Mouse (Mus musculus): ENCODE results near the gene Spdya. TPM values are rescaled to one million over a fixed set of nuclear protein-coding genes. Genes with fewer than 3 reads are reported as not detected.

The Spdya gene
- polyA plus RNA-seq, 1 experiment from 2014 or later = 1.9 TPM

- H3K9ac ChIP-seq (ENCODE audit: low read depth, low read length) = peak overlapping the region; percentile 89
- no peaks in the 10 kb centered on the region for H3K9me3 ChIP-seq (replicated peaks; ENCODE audit: control insufficient read depth, low read length, poor library complexity, severe bottlenecking)
- WGBS = 9% methylated on average over 6 of the region's 6 CpGs
- peak; percentile 57 for ATAC-seq
- H3K36me3 ChIP-seq (ENCODE audit: control insufficient read depth, insufficient read depth, low read length) = no peaks in the 10 kb centered on the region
- H3K27ac ChIP-seq (ENCODE audit: low read length) = peak overlapping the region; percentile 74
- peaks cover 4% of the 10 kb centered on the region for H3K27me3 ChIP-seq (ENCODE audit: control insufficient read depth, insufficient read depth, low read depth, low read length)
- peaks cover 9% of the 10 kb centered on the region for H3K4me1 ChIP-seq (ENCODE audit: control insufficient read depth, insufficient read depth, low read length)
- H3K4me3 ChIP-seq (ENCODE audit: low read depth, low read length) = peak overlapping the region; percentile 88
- H3K4me2 ChIP-seq (ENCODE audit: low read length) = peak overlapping the region; percentile 95
These were observed 511 bp upstream of the Spdya start for GRCm38 (mm10) chr17:71551350-71551749.

DNA sequence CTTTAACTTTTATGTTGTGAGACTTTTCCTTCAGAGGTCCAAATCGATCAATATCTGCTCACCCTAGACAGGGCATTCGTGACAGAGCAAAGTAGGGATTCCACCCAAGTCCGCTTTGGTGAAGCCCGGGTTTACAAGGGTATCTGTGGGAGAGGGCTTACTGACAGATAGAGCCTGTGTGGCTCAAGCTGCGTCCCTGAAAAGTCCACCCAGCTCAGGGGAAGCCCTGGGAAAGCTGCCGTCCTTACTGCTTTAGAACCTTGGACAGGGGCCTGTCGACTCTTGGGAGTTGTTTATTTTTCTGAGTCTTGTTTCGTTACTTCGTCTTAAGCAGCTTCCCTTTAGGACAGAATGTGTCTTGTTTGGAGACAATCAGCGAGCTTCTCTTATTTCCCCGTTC, 1.0 kb downstream of the Spdya start:
- WGBS = 13% methylated on average over 11 of the region's 11 CpGs

GRCm38 (mm10) chr17:71561631-71562030, 9.8 kb downstream of the Spdya start:
- H3K27me3 ChIP-seq (ENCODE audit: control insufficient read depth, insufficient read depth, low read depth, low read length) = no peaks in the 10 kb centered on the region
- H3K27ac ChIP-seq (ENCODE audit: low read length) = no peak overlapping the region
- H3K4me2 ChIP-seq (ENCODE audit: low read length) = no peak overlapping the region
- no peak for ATAC-seq
- no peak overlapping the region for H3K4me3 ChIP-seq (ENCODE audit: low read depth, low read length)
- no peaks in the 10 kb centered on the region for H3K9me3 ChIP-seq (replicated peaks; ENCODE audit: control insufficient read depth, low read length, poor library complexity, severe bottlenecking)
- no peaks in the 10 kb centered on the region for H3K4me1 ChIP-seq (ENCODE audit: control insufficient read depth, insufficient read depth, low read length)
- H3K36me3 ChIP-seq (ENCODE audit: control insufficient read depth, insufficient read depth, low read length) = no peaks in the 10 kb centered on the region
- no peak overlapping the region for H3K9ac ChIP-seq (ENCODE audit: low read depth, low read length)

More for the DNA sequence above, 1.0 kb downstream of the Spdya start:
- no peak overlapping the region for H3K9ac ChIP-seq (ENCODE audit: low read depth, low read length)
- H3K4me2 ChIP-seq (ENCODE audit: low read length) = peak overlapping the region; percentile 95
- H3K9me3 ChIP-seq (replicated peaks; ENCODE audit: control insufficient read depth, low read length, poor library complexity, severe bottlenecking) = no peaks in the 10 kb centered on the region
- peaks cover 4% of the 10 kb centered on the region for H3K27me3 ChIP-seq (ENCODE audit: control insufficient read depth, insufficient read depth, low read depth, low read length)
- H3K36me3 ChIP-seq (ENCODE audit: control insufficient read depth, insufficient read depth, low read length) = no peaks in the 10 kb centered on the region
- ATAC-seq = no peak
- no peak overlapping the region for H3K27ac ChIP-seq (ENCODE audit: low read length)
- H3K4me1 ChIP-seq (ENCODE audit: control insufficient read depth, insufficient read depth, low read length) = peaks cover 9% of the 10 kb centered on the region
- H3K4me3 ChIP-seq (ENCODE audit: low read depth, low read length) = peak overlapping the region; percentile 88; the same call in 1 of the 2 replicates

DNA sequence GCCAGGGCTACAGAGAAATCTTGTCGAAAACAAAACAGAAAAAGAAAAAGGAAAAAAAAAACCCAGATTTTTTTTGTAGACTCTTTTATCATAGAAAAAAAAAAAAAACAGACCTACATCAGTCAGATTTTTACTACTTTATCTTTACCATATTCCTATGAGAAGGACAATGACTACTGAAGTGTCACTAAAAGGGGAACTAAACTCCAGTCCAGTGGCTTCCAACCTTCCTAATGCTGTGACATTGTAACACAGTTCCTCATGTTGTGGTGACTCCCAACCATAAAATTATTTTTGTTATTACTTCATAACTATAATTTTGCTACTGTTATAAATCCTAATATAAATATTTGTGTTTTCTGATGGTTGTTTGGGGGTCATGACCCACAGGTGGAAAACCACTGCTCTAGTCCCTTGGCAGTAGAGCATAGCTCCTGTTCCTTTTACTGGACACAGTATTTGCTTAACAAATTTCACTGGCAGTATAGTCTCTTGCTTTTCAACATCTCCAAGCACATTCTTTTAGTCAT, 27.4 kb downstream of the Spdya start:
- Histone ChIP-seq H3K36me3 (ENCODE audit: control insufficient read depth, insufficient read depth, low read length) (no peaks in the 10 kb centered on the region), H3K9ac (ENCODE audit: low read depth, low read length) (no peak overlapping the region)
- WGBS = 95% methylated on average over 1 of the region's 1 CpGs

GRCm38 (mm10) chr17:71597881-71598658, 46.2 kb downstream of the Spdya start:
- H3K27ac ChIP-seq (ENCODE audit: low read length) = peak overlapping the region; percentile 76
- H3K4me2 ChIP-seq (ENCODE audit: low read length) = peak overlapping the region; percentile 97
- H3K9me3 ChIP-seq (replicated peaks; ENCODE audit: control insufficient read depth, low read length, poor library complexity, severe bottlenecking) = no peaks in the 10 kb centered on the region
- WGBS = under 1% methylated on average over 48 of the region's 48 CpGs
- H3K4me3 ChIP-seq (ENCODE audit: low read depth, low read length) = peak overlapping the region; percentile 66
- H3K9ac ChIP-seq (ENCODE audit: low read depth, low read length) = peak overlapping the region; percentile 78
- H3K4me1 ChIP-seq (ENCODE audit: control insufficient read depth, insufficient read depth, low read length) = peaks cover 26% of the 10 kb centered on the region
- no peaks in the 10 kb centered on the region for H3K36me3 ChIP-seq (ENCODE audit: control insufficient read depth, insufficient read depth, low read length)
- H3K27me3 ChIP-seq (ENCODE audit: control insufficient read depth, insufficient read depth, low read depth, low read length) = no peaks in the 10 kb centered on the region
- peak; percentile 84 for ATAC-seq

More for the DNA sequence above, 27.4 kb downstream of the Spdya start:
- no peaks in the 10 kb centered on the region for H3K4me1 ChIP-seq (ENCODE audit: control insufficient read depth, insufficient read depth, low read length)
- ATAC-seq = no peak
- H3K4me2 ChIP-seq (ENCODE audit: low read length) = no peak overlapping the region
- H3K27me3 ChIP-seq (ENCODE audit: control insufficient read depth, insufficient read depth, low read depth, low read length) = no peaks in the 10 kb centered on the region
- H3K9me3 ChIP-seq (replicated peaks; ENCODE audit: control insufficient read depth, low read length, poor library complexity, severe bottlenecking) = no peaks in the 10 kb centered on the region
- H3K4me3 ChIP-seq (ENCODE audit: low read depth, low read length) = no peak overlapping the region
- no peak overlapping the region for H3K27ac ChIP-seq (ENCODE audit: low read length)

GRCm38 (mm10) chr17:71598659-71599554, 47.0 kb downstream of the Spdya start:
- Histone ChIP-seq H3K9ac (ENCODE audit: low read depth, low read length) (peak overlapping the region; percentile 78), H3K4me2 (ENCODE audit: low read length) (peak overlapping the region; percentile 97), H3K27ac (ENCODE audit: low read length) (peak overlapping the region; percentile 76), H3K4me3 (ENCODE audit: low read depth, low read length) (peak overlapping the region; percentile 66), H3K9me3 (replicated peaks; ENCODE audit: control insufficient read depth, low read length, poor library complexity, severe bottlenecking) (no peaks in the 10 kb centered on the region), H3K4me1 (ENCODE audit: control insufficient read depth, insufficient read depth, low read length) (peaks cover 26% of the 10 kb centered on the region), H3K27me3 (ENCODE audit: control insufficient read depth, insufficient read depth, low read depth, low read length) (no peaks in the 10 kb centered on the region), H3K36me3 (ENCODE audit: control insufficient read depth, insufficient read depth, low read length) (no peaks in the 10 kb centered on the region)
- 6% methylated on average over 42 of the region's 42 CpGs for WGBS
- ATAC-seq = peak; percentile 98

DNA sequence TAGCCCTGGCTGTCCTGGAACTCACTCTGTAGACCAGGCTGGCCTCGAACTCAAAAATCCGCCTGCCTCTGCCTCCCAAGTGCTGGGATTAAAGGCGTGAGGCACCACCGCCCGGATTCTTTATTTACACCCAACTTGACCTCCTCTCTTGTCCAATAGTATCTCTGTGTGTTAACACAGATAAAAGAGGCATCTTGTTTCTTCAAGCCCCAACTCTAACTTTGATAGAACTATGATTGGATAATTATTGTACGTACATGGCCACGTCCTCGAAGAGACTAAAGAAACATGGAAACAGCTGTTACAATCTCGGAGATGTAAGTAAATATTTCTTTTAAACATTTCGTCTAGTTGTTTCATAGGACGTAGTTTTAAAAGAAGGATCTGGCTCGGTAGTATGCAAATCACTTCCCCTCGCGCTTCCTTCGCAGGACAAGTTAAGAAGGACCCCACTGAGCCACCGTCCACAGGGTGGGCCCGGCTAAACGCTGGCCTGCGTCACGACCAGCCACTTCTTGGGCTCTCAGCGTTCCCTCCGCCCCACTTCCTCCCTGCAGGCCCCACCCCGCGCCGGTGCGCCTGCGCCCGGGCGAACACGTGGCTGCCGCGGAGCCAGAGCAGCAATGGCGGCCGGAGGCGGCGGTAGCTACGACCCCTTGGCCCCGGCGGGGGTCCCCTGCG, 63.9 kb downstream of the Spdya start, which contains the start of gene Wdr43:
Gene Wdr43, plus strand, starts transcription at position 258 of the 681 bp plus-strand sequence.
- Histone ChIP-seq H3K4me3 (ENCODE audit: low read depth, low read length) (peak within 1 kb of the TSS; percentile 99), H3K4me2 (ENCODE audit: low read length) (peak within 1 kb of the TSS; percentile 94), H3K4me1 (ENCODE audit: control insufficient read depth, insufficient read depth, low read length) (peaks cover 19% of the 10 kb centered on the region), H3K27me3 (ENCODE audit: control insufficient read depth, insufficient read depth, low read depth, low read length) (no peaks in the 10 kb centered on the region), H3K36me3 (ENCODE audit: control insufficient read depth, insufficient read depth, low read length) (no peaks in the 10 kb centered on the region), H3K9me3 (replicated peaks; ENCODE audit: control insufficient read depth, low read length, poor library complexity, severe bottlenecking) (no peaks in the 10 kb centered on the region), H3K9ac (ENCODE audit: low read depth, low read length) (peak within 1 kb of the TSS; percentile 93), H3K27ac (ENCODE audit: low read length) (peak within 1 kb of the TSS; percentile 66)
- 5% methylated on average over 35 of the region's 40 CpGs for WGBS
- peak; percentile 100 for ATAC-seq

DNA sequence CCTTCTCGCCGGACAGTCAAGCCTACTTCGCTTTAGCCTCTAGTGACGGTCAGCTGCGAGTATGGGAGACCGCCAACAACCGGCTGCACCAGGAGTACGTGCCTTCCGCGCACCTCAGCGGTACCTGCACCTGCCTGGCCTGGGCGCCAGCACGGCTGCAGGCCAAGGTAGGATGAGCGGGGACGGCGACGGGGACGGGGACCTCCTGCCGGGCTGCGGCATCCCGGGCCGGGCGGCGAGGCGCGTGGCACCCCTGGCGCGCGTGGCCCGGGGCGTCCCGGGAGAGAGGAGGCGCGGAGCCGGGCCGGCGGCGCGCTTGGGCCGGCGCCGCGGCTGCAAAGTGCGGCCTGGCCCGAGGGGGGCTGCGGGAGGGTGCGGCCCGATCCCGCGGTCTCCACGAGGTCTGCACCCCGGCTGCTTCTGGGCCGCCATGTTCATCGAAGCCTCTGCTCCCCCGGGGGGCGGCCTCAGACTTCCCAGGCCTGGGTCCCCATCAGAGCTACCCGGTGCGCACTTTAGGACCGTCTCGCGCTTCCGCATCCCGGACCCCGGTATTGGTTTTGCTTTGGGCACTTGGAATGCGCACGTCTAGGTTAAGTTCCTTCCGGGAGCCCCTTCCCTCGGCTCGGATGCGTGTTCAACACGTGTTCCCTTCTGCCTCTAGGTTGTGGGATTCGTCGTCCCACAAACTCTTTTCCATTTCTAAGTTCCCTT, 64.6 kb downstream of the Spdya start:
- WGBS = under 1% methylated on average over 51 of the region's 73 CpGs

More for the DNA sequence above, 64.6 kb downstream of the Spdya start:
- peak overlapping the region; percentile 93 for H3K9ac ChIP-seq (ENCODE audit: low read depth, low read length)
- H3K9me3 ChIP-seq (replicated peaks; ENCODE audit: control insufficient read depth, low read length, poor library complexity, severe bottlenecking) = no peaks in the 10 kb centered on the region
- H3K4me3 ChIP-seq (ENCODE audit: low read depth, low read length) = peak overlapping the region; percentile 99
- H3K4me1 ChIP-seq (ENCODE audit: control insufficient read depth, insufficient read depth, low read length) = peaks cover 19% of the 10 kb centered on the region
- H3K4me2 ChIP-seq (ENCODE audit: low read length) = peak overlapping the region; percentile 94
- H3K27ac ChIP-seq (ENCODE audit: low read length) = peak overlapping the region; percentile 66
- H3K36me3 ChIP-seq (ENCODE audit: control insufficient read depth, insufficient read depth, low read length) = no peaks in the 10 kb centered on the region
- ATAC-seq = peak; percentile 90
- H3K27me3 ChIP-seq (ENCODE audit: control insufficient read depth, insufficient read depth, low read depth, low read length) = no peaks in the 10 kb centered on the region
